Mouse (Mus musculus) E14TG2a.4 (cell line): Measurements from ENCODE around the gene Iqcj.

Experiments used
- H3K27me3 ChIP-seq: 2 replicates; pipeline ENCODE4 v1.6.1; 2014; ENCODE audit warnings: low read length, control low read depth; ENCODE audit not compliant: insufficient read depth
- H3K36me3 ChIP-seq: 2 replicates; pipeline ENCODE4 v1.6.1; 2014; ENCODE audit warnings: low read length, control low read depth; ENCODE audit not compliant: insufficient read depth
- H3K4me1 ChIP-seq: replicated peaks from 2 replicates; pipeline ENCODE4 v1.6.1; 2014; ENCODE audit warnings: low read depth, low read length, control low read depth
- H3K4me3 ChIP-seq: replicated peaks from 2 replicates; pipeline ENCODE4 v1.5.1; 2014; ENCODE audit warnings: mild to moderate bottlenecking, low read length
- H3K9me3 ChIP-seq: 2 replicates; pipeline ENCODE4 v1.6.1; 2014; ENCODE audit warnings: low read length, control low read depth
- CTCF ChIP-seq: conservative IDR thresholded peaks from 2 replicates; pipeline ENCODE4 v1.5.1; 2014; ENCODE audit warnings: low read length
- NANOG ChIP-seq: IDR thresholded peaks from 2 replicates; pipeline ENCODE4 v1.6.1; 2014; ENCODE audit warnings: borderline replicate concordance, low read length, mixed read lengths
- POU5F1 ChIP-seq: IDR thresholded peaks from 2 replicates; pipeline ENCODE4 v1.6.1; 2014; ENCODE audit warnings: low read length, borderline replicate concordance

The Iqcj gene

DNA sequence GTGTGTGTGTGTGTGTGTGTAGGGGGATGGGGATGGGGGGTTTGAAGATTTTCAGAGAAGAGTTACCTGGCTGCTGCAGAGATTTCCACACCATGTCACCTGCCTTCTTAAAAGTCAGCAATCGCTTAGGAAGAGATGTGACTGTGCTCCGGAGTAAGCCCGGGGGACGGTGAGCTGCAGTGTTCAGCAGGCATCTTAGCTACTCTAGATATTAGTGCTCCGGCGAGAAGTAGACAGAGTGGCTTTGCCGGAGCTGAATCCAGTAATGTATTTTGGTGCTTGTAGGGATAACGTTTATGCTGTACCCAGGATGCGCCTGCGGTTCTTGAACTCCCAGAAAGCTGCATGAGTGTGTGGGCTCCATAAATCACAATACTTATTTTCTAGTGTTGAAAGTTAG, 748 bp downstream of the Iqcj start:
- Histone ChIP-seq H3K27me3 (no peaks in the 10 kb centered on the region), H3K9me3 (no peaks in the 10 kb centered on the region), H3K36me3 (no peaks in the 10 kb centered on the region), H3K4me3 (no peak overlapping the region), H3K4me1 (no peaks in the 10 kb centered on the region)
- TF ChIP-seq NANOG: no peak
- TF ChIP-seq POU5F1: no peak
- TF ChIP-seq CTCF: no peak

DNA sequence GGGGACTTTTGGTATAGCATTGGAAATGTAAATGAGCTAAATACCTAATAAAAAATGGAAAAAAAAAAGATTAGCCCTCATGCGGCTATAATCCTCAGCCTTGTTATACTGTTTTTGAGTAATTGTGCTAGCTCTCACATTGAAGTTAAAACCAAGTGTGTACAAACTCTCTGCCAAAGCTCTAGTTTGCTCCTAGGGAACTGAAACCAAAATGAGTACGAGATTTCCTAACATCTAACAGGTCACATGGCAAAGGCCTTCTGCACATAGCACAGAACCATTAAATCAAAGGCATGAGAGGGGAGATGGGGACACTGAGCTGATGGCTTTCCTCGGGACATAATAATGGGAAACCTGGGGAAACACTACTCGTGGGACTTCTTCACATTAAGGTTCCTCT, 10.5 kb downstream of the Iqcj start:
- H3K36me3 ChIP-seq: no peaks in the 10 kb centered on the region
- H3K9me3 ChIP-seq: no peaks in the 10 kb centered on the region
- TF ChIP-seq NANOG: no peak
- TF ChIP-seq POU5F1: no peak
- no peak for TF ChIP-seq CTCF
- H3K27me3 ChIP-seq: no peaks in the 10 kb centered on the region
- no peaks in the 10 kb centered on the region for H3K4me1 ChIP-seq
- no peak overlapping the region for H3K4me3 ChIP-seq

DNA sequence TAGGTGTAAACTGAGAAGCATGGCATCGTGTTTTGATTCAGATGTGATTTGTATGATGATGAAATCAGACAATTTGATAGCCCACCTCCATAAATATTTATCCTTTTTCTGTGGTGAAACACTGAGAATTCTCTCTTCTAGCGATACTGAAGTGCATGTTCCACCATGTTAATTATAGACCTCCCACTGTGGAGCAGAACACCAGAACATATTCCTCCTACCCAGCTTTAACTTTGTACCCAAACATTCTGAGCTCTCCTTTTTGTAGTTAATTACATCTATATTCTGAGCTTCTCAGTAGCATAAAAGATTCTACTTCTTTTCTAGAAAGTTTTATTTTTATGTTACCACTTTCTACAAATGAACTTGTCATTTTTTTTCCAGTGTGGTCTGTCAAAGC, 16.6 kb downstream of the Iqcj start:
- H3K4me3 ChIP-seq: no peak overlapping the region
- no peaks in the 10 kb centered on the region for H3K9me3 ChIP-seq
- H3K4me1 ChIP-seq: no peaks in the 10 kb centered on the region
- H3K36me3 ChIP-seq: no peaks in the 10 kb centered on the region
- no peak for TF ChIP-seq NANOG
- TF ChIP-seq POU5F1: no peak
- TF ChIP-seq CTCF: no peak
- no peaks in the 10 kb centered on the region for H3K27me3 ChIP-seq

DNA sequence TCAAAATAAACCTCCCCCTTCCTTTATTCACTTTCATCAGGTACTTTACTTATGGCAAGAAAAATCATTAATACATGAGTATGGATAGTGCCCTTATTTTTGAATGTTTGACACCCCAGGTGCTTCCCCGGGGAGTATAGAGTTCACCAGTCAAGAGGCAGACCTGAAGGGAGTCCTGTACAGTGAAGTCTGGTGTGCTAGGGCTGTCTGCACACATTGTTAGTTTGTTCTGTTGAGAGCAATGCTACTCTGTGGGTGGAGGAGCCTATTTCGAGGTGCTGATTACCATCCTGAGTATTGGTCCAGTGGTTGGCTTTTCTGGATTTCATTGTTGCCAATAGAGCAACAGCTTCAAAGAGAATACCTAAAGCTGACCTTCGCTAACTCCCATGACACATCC, 26.1 kb downstream of the Iqcj start:
- no peaks in the 10 kb centered on the region for H3K9me3 ChIP-seq
- H3K27me3 ChIP-seq: no peaks in the 10 kb centered on the region
- H3K4me3 ChIP-seq: no peak overlapping the region
- no peaks in the 10 kb centered on the region for H3K36me3 ChIP-seq
- H3K4me1 ChIP-seq: no peaks in the 10 kb centered on the region
- TF ChIP-seq CTCF (no peak), POU5F1 (no peak), NANOG (no peak)

DNA sequence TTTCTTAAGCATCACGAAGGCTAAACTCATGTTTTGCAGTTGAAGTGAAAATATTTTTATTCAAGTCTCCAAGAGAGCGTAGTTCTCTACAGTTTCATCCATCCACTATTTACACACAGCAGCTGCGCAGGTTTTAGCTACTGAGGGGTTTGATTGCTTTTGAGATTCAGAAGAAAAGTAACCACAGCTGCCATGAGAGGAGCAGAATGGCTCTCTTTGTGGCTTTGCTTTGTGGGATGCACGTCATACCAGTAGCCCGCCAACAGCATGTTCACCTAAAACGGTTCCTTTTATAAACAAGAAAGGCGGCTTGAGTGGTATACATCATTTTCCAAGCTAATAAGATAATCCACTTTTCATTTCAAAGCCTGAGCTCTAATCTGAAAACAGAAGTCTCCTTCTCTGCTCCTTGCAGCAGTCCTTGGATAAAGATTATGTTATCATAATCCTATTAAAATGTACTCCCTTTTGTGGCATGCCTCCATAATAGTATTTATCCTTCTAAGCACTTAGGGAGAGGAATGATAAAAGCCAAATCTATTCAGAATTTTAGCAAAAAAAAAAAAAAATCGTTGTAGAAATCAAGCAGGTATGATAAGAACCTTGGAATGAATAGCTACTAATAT, 26.7 kb downstream of the Iqcj start:
- H3K4me1 ChIP-seq: no peaks in the 10 kb centered on the region
- no peak for TF ChIP-seq CTCF
- TF ChIP-seq NANOG: no peak
- no peak for TF ChIP-seq POU5F1

DNA sequence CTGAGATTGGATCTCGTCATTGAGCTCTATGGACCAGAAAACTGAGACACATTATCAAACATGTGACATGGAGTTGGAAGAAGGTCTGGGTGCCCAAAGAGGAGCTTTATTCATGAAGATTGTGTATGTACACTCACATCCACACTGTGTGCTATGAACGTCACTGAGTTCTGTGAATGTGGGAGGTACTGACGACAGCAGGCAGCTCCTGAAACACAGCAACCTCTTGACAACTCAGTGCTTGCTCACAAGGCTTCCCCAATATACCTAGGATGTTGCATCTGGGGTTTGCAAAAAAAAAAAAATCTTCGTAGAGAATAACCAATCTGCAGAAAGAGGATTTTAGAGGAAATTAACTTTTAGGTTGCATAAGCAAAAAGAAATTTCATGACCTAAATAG, 31.1 kb downstream of the Iqcj start:
- TF ChIP-seq POU5F1 (no peak), CTCF (no peak), NANOG (no peak)
- H3K4me1 ChIP-seq: no peaks in the 10 kb centered on the region
- H3K4me3 ChIP-seq: no peak overlapping the region
- no peaks in the 10 kb centered on the region for H3K36me3 ChIP-seq
- H3K27me3 ChIP-seq: no peaks in the 10 kb centered on the region
- no peaks in the 10 kb centered on the region for H3K9me3 ChIP-seq

More for the DNA sequence above, 26.7 kb downstream of the Iqcj start:
- Histone ChIP-seq H3K27me3 (no peaks in the 10 kb centered on the region), H3K36me3 (no peaks in the 10 kb centered on the region), H3K9me3 (no peaks in the 10 kb centered on the region), H3K4me3 (no peak overlapping the region)

DNA sequence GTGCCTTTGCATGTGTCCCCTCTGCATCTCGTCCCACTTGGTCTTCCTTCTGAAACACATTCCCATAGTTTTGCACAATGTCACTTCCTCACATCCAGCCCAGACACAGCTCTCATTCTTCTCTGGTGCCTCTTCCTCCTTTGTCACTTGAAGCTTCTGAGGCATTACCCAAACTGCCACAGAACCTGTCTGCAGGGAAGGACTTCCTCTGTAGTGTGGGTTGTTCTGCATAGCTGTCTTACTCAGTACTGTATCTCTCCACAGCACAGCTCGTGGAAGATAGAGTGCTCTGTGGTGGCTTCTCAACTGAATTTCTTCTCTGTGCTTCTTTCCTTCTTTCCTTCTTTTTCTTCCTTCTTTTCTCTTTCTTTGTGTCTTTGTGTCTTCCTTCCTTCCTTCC, 33.4 kb downstream of the Iqcj start:
- Histone ChIP-seq H3K27me3 (no peaks in the 10 kb centered on the region), H3K4me3 (no peak overlapping the region), H3K4me1 (no peaks in the 10 kb centered on the region), H3K9me3 (no peaks in the 10 kb centered on the region), H3K36me3 (no peaks in the 10 kb centered on the region)
- TF ChIP-seq POU5F1: no peak
- TF ChIP-seq CTCF: no peak
- TF ChIP-seq NANOG: no peak

DNA sequence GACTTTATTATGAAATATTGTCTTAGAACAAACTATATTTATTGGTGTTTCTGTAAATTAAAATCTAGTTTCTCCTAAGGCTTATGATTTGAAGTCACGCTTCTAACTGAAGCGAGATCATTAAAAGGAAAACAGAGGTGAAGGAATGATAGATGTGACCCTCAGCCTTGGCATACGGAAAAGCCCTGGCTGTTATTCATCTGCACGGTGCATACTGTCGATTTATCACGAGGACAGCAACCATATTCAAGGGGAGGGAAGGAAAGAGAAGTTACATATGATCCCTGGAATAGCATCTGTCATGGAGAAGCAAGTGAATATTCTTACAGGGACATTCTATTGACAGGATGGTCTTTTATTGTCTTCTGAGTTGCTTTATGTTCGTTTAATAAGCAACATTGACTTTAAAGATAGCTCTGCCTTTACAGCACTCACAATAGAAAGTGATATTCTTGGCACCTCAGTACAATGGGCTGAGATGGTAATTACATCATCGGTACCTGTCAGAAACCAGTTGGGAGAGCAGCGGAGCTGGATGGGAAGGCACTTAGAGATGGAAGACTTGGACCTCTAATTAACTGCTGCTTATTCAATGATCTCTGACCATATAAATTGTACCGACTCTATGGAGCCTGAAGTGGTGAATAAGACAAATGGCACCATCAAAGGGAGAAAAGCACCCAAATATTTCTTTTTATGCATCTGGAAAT, 38.6 kb downstream of the Iqcj start:
- H3K4me3 ChIP-seq: no peak overlapping the region
- TF ChIP-seq NANOG: no peak
- TF ChIP-seq CTCF: no peak
- TF ChIP-seq POU5F1: no peak
- no peaks in the 10 kb centered on the region for H3K9me3 ChIP-seq
- H3K36me3 ChIP-seq: no peaks in the 10 kb centered on the region
- H3K27me3 ChIP-seq: no peaks in the 10 kb centered on the region
- no peaks in the 10 kb centered on the region for H3K4me1 ChIP-seq

DNA sequence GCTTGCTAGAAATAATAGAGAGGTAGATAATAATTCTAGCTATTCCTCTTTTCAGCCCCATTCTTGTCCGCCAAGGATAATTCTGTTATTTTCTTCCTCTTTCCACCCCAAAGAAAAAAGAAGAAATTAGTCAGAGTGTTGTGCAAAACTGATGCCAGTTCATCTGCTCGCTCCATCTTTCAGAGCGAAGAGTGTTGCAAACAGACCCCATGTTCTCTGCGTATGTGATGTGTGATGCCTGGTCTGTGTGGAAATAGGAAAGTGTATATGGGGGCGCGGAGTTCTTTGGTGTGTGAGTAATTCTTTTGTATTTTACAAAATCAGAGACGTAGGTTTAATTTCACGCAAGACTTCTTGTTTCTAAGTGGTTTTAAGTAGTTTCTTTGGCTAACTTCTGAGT, 39.2 kb downstream of the Iqcj start:
- H3K4me3 ChIP-seq: no peak overlapping the region
- H3K4me1 ChIP-seq: no peaks in the 10 kb centered on the region
- H3K9me3 ChIP-seq: no peaks in the 10 kb centered on the region
- no peaks in the 10 kb centered on the region for H3K36me3 ChIP-seq
- TF ChIP-seq CTCF (no peak), POU5F1 (no peak), NANOG (no peak)
- H3K27me3 ChIP-seq: no peaks in the 10 kb centered on the region
